Mouse (Mus musculus) small intestine, adult 2 months (tissue): ENCODE results near the gene Rell1.

Experiments
- CTCF ChIP-seq: fragments of 200-500 bp; IDR thresholded peaks from 2 replicates; pipeline ENCODE4 v1.5.1; 2012; ENCODE audit warnings: low read depth, mild to moderate bottlenecking, control low read depth, inconsistent platforms, low read length, moderate library complexity, mixed read lengths; ENCODE audit not compliant: insufficient replicate concordance, insufficient read length; ENCODE audit errors: extremely low read depth
- POLR2A ChIP-seq: fragments of 200-500 bp; IDR thresholded peaks from 2 replicates; pipeline ENCODE4 v1.6.1; 2012; ENCODE audit warnings: low read depth, mild to moderate bottlenecking, control low read depth, inconsistent platforms, low read length, moderate library complexity

DNA sequence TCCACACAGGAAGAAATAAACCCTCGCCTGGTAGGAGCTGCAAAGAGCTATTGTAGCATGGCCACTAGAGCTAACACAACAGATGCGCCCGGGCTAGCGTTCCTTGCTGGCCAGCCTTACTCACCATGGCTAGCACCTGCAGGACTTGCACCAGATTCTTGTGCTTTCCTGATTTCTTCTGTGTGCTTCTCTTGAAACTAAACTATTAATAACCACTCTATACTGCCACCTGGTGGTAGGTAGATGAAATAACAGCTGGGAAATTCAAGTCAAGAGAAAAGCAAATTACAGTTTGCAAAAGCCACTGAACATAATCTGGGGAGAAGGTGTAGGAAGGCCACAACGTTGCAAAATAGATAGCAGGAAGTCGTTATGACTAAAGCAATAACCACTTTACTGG, 82.0 kb downstream of the Rell1 start:
- peak; percentile 44; the same call in 1 of the 2 replicates for TF ChIP-seq CTCF
- no peak for TF ChIP-seq POLR2A
